Mouse (Mus musculus) G1E-ER4 (cell line): ENCODE data around the gene Zfp94. TPM values are rescaled to one million over a fixed set of nuclear protein-coding genes. Genes with fewer than 3 reads are reported as not detected.

Experiments used
- GATA1 ChIP-seq: IDR thresholded peaks from one replicate; pipeline ENCODE4 v1.8.0; 2012; ENCODE audit warnings: low read length, inconsistent platforms
- polyA plus RNA-seq: library from polyadenylated mRNA; stranded (reverse); fragments of >175 nt; gene quantifications from 2 replicates; pipeline ENCODE4 v1.2.3, GENCODE M21; 2012

The Zfp94 gene
- polyA plus RNA-seq: 5.0 and 5.9 TPM in 2 replicates

- TF ChIP-seq GATA1: no peak
Measured at GRCm38 (mm10) chr7:24316567-24317092, at the start of gene Zfp94. Gene Zfp94 (minus strand): TSS chr7:24316666.

- no peak for TF ChIP-seq GATA1
Measured at GRCm38 (mm10) chr7:24365258-24366014, 49.0 kb upstream of the Zfp94 start.

GRCm38 (mm10) chr7:24364827-24365226 is 48.4 kb upstream of the Zfp94 start:
- TF ChIP-seq GATA1: no peak

- TF ChIP-seq GATA1: no peak
Measured at GRCm38 (mm10) chr7:24363228-24363627, 46.8 kb upstream of the Zfp94 start.

GRCm38 (mm10) chr7:24361001-24361400 is 44.5 kb upstream of the Zfp94 start:
- TF ChIP-seq GATA1: no peak

GRCm38 (mm10) chr7:24359269-24359668 is 42.8 kb upstream of the Zfp94 start:
- TF ChIP-seq GATA1: no peak

- TF ChIP-seq GATA1: no peak
Measured at GRCm38 (mm10) chr7:24357899-24358298, 41.4 kb upstream of the Zfp94 start.

GRCm38 (mm10) chr7:24356081-24356480 is 39.6 kb upstream of the Zfp94 start:
- TF ChIP-seq GATA1: no peak

- no peak for TF ChIP-seq GATA1
Measured at GRCm38 (mm10) chr7:24355646-24356045, 39.2 kb upstream of the Zfp94 start.

GRCm38 (mm10) chr7:24348896-24349295 is 32.4 kb upstream of the Zfp94 start, which contains the start of gene Lypd5:
Gene Lypd5 (plus strand): TSS chr7:24349196.
- TF ChIP-seq GATA1: no peak

GRCm38 (mm10) chr7:24346444-24346843 is 30.0 kb upstream of the Zfp94 start:
- TF ChIP-seq GATA1: no peak

GRCm38 (mm10) chr7:24343701-24344272 is 27.3 kb upstream of the Zfp94 start:
- no peak for TF ChIP-seq GATA1

- no peak for TF ChIP-seq GATA1
Measured at GRCm38 (mm10) chr7:24338241-24338640, 21.8 kb upstream of the Zfp94 start.

- no peak for TF ChIP-seq GATA1
Measured at GRCm38 (mm10) chr7:24335699-24336309, 19.3 kb upstream of the Zfp94 start.

- TF ChIP-seq GATA1: no peak
Measured at GRCm38 (mm10) chr7:24333304-24333986, 17.0 kb upstream of the Zfp94 start, which contains the start of gene Tescl. Gene Tescl (minus strand): TSS chr7:24333936.
